Mouse (Mus musculus): Measurements from ENCODE around the gene Dbnl. TPM values are rescaled to one million over a fixed set of nuclear protein-coding genes. Genes with fewer than 3 reads are reported as not detected.
A peak's percentile ranks its signal among the peaks of the same experiment; 100 is the strongest.
"Not testable (repeated sequence)": the region's sequence is repeated elsewhere in the genome, so short reads cannot be mapped to it uniquely, and the experiment has no call there.

The Dbnl gene
- total RNA-seq, 2 experiments from 2014 or later: 11.1 to 12.7 TPM

DNA sequence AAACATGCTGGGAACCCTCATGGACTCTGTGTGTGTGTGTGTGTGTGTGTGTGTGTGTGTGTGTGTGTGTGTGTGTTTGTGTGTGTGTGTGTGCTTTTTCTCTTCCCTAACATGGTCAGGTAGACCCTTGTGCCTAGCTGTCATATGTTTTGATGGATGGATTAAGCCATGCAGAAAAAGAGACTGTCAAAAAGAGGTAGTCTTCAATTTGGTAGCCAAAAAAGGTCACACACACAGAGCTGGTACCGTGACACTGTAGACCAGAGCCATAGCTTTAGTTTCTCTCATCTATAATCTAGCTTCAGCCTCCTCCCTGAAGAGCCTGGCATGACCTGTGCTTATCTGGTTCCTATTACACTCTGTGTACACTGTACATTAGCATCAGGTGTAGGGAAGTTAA lies 2.1 kb downstream of the Dbnl start:
- no peak for DNase-seq (ENCODE audit: low spot score)

DNA sequence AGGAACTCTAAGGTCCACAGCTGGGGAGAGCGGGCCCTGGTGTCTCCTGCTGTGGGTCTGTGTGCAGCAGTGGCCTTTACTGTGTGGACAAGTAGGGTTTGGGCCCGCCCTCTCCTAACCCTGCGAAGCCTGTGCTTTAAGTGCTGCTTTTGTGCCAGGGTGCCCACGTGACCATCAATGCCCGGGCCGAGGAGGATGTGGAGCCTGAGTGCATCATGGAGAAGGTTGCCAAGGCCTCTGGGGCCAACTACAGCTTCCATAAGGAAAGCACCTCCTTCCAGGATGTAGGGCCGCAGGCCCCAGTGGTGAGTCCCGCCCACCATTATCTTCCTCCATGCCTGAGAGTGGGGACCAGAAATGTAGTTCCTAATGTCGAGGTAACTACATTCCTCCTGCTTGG lies 7.0 kb downstream of the Dbnl start:
- no peak for DNase-seq (ENCODE audit: low spot score)

DNA sequence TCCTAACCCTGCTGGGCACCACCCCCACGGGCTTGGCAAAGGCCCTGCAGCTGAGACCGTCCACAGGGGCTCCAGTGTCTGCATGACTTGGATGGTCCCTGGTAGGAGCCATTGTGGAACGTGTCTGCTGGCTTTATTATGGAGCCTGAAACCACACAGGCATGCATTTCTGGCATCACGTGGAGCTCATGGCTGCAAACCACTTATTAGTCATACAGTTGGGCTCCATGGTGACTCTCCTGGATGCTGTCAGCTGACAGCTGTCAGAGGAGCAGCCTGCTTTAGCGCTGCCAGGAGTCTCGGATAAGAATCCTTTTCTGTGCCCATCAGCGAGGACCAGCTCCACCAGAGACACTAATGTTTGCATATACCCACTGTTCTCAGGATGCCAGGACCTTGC lies 7.4 kb downstream of the Dbnl start:
- DNase-seq (ENCODE audit: low spot score): no peak

DNA sequence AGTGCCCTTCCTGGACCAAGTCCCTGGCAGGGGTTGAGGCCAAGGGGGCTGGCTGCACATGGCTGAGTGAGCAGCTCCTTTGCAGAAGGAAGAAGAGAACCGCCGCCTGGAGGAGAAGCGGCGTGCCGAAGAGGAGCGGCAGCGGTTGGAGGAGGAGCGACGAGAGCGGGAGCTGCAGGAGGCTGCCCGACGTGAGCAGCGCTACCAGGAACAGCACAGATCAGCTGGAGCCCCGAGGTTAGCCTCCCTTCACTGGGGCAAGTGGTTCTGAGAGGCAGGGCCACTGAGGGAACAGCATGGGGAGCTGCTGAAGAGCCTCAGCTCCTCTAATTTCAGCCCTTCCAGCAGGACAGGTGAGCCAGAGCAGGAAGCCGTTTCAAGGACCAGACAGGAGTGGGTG lies 8.7 kb downstream of the Dbnl start:
- no peak for DNase-seq (ENCODE audit: low spot score)

DNA sequence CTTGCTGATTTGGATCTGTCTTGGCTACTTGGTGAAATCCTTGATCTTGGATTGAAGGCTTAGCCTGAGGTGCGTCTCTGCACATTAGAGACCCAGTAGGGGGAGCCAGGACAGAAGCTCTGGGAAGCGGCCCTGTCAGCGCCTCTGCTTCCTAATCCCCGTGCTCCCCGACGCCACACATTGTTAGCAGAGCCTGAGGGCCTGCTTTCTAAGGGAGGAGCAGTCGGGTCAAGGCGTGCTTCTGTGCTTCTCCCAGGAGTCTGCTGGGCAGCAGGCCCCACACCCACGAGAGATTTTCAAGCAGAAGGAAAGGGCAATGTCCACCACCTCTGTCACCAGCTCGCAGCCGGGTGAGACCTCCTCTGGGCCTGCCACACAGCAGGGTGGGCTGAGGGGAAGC lies 9.1 kb downstream of the Dbnl start:
- DNase-seq (ENCODE audit: low spot score): no peak

DNA sequence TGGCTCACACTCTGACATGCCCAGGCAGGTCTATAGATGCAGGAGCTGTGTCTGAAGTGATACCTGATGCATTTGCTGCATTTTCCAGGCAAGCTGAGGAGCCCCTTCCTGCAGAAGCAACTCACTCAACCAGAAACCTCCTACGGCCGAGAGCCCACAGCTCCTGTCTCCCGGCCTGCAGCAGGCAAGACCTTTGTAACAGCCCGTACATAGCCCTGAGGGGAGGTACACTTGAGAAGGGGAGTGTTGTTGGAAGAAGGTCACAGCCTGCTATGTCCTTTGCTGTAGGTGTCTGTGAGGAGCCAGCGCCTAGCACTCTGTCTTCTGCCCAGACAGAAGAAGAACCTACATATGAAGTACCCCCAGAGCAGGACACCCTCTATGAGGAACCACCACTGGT lies 9.6 kb downstream of the Dbnl start:
- DNase-seq (ENCODE audit: low spot score): no peak

DNA sequence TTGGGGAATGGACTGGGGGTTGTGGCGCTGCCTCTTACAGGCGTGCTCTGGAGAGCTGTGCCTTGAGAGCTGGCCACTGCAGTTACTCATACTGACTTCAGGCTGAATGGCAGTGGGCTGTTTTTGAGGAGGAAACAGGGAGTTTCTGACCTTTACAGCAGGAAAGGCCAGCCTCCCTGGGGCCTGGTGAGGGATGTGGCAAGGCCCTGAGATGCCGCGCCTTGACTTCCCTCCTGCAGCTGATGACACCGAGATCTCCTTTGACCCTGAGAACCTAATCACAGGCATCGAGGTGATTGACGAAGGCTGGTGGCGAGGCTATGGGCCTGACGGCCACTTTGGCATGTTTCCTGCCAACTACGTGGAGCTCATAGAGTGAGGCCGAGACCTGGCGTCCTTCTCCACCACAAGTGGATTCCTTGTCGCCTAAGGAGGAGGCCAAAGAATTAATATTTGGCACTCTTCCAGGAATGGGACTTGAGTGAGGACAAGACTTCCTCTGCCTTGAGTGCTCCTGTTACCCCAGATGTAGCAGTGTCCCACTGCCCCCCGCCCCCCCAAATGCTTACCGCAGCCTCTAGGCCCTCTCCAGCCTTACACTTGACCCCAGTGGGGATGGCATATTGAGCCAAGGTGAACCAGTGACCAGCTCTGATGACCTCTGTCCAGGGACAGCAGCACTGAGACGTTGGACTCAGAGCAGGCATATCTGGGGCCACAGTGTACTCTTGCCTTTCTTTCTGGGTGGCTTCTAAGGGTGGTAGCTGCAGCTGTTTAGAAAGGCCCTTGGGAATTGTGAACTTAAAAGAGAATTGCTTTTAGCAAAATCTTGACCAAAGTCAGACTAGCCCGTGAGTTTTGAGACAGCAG lies 11.6 kb downstream of the Dbnl start:
- peak; percentile 51 for DNase-seq (ENCODE audit: low spot score)

DNA sequence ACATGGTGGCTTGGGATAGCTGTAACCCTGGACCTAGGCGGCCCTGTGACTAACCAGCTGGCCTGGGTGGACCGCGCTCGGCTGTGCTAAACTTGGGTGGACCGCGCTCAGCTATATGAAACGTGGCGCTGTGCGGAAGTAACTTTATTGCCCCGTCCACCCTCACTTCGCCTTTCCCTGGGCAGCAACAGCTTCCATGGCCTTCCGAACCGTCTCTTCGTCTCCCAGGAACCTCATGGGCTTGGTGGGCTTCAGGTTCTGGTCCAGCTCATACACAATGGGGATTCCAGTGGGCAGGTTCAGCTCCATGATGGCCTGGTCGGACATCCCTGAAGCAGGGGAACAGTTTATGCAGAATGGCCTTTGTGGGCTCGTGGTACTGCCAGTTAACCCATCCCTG lies 13.2 kb downstream of the Dbnl start:
- no peak for DNase-seq (ENCODE audit: low spot score)

DNA sequence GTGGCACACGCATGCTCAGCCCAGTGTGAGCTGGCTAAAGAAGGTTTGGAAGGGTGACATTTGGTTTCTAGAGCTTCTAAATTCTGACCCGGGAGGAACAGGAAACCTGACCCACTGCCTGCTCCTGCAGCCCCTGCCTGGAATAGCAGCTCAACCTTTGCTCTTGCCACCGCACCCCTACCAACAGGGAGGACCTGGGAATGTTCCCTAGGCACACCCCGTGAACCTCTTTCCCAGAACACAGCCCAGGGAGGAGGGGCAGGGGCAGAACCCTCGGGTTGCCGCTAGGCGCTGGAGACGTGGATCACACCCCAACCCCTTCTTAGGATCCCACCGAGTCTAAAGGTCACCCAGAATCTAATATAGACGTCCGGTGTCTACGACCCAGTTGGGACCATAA lies 13.7 kb downstream of the Dbnl start:
- DNase-seq (ENCODE audit: low spot score): peak; percentile 89

DNA sequence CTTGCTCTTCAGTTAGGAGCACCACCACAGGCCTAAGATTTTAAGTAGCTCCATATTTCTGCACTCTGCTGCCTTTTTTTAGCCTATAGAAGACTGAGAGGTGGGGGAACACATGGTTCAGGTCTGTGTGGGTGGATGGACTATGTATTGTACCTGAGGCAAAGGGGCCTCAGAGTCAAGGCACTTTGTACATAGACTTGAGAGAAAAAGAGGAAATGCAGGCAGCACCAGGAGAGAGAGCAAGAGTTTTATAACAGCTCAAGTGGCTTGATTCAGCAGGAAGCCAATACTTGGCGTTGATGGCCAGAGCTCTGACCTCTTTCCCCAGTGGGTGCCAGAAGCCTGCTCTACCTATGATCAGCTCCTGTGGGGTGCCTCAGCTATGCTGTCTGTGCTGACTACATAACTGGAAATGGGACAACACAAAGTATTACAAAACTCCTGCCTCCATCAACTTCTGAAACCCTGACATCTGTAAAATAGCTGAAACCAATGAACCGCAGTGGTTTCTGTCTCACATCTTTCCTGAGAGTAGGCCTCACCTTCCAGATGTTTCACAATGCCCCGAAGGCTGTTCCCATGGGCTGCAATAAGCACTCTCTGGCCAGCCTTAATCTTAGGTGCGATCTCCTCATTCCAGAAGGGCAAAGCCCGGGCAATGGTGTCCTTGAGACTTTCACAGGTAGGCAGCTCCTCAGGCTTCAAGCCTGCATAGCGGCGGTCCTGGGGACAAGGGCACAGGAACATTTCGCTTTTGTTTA lies 14.3 kb downstream of the Dbnl start:
- DNase-seq (ENCODE audit: low spot score): no peak

DNA sequence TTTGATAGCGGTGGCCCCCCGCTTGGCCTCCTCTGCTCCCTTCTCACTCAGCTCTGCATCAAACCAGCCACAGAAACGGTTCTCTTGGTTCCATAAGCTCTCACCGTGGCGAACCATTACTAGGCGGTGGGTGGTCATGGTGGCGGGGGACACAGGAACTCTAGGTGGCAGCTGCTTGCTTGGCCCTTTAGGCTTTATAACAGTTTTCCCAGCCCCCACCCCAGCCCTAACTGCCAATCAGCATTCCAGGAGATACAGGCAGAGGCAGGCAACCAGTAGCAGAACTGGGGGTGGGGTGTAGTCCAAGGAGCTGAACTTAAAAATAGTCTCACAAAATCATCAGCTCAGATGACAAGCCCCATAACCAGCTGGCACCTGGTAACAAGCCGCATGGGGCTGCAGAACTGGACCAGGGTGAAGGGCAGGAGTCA lies 15.3 kb downstream of the Dbnl start, which contains the start of gene Pgam2:
Gene Pgam2, minus strand, starts transcription at position 183 of the 431 bp plus-strand sequence.
- peak; percentile 83 for DNase-seq (ENCODE audit: low spot score)

DNA sequence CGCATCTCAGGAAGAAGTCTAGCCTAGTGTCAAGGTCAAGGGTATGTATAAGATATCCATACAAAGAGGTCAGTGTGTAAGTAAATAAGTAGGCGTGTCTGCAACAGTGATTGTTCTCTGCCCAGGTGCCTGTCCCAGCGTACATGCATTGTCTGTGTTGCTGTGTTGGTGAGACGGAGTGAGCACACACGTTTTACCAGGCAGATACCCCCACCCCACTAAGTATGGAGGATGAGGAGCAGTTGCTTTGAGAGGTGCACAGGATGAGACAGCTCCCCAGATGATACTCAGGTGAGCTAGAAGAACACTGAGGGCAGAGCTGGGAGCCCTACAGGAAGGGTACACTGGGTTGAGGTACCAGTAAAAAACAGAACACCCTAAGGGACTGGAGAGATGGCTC lies 15.9 kb downstream of the Dbnl start:
- no peak for DNase-seq (ENCODE audit: low spot score)

DNA sequence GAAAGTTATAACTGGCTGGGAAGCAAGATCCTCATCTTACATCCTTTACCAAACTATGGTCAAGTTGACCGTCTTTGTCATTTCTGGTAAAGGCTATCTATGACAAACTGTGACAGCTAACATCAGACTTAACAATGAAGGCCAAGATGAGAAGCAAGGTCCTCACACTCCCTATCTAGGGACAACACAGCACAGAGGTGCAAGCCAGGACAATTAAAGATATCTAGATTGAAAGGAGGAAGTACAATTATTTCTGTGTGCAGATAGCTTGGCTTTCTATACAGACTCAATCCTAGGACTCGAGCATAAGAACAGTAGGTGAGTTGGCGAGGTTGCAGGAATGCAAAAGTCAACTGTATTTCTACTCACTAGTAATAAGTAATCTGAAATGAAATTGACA lies 17.4 kb downstream of the Dbnl start:
- no peak for DNase-seq (ENCODE audit: low spot score)

DNA sequence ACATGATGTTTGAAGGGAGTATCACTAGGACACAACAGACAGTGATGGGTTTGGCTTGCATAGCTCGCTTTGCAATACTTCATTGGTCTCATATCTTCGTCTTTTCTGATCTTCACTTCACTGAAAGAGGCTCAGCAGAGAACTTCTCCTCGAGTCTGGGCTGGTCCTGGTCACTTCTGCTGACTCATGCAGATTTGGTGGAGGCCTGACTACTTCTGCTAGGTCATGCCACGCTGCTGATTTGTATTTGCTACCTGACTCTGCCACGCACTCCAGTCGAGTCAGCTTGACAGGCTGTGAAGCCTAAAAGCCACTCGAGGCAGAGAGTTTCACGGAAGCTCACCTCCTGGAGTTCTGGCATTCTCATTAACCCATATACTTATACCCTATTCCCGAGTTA lies 19.7 kb downstream of the Dbnl start:
- no peak for DNase-seq (ENCODE audit: low spot score)

DNA sequence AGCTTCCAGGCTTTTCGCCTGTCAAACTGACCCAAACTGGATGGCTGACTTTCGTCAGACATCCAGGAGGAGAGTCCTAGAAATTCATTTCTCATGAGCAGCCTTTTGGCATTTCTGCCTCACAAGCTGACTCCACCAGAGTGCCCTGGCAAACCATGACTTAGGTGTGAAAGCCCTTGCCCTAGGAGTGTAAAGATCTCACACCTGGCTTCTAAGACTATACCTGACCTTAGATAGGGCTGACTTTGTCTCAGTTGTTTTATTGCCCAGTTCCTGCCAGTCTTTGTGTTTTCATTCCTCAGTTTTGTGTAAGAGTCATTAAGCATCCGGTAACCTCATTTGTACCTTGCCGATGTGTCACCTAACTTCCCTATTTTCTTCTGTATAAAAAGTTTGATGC lies 21.2 kb downstream of the Dbnl start:
- not testable (repeated sequence) for DNase-seq (ENCODE audit: low spot score)

DNA sequence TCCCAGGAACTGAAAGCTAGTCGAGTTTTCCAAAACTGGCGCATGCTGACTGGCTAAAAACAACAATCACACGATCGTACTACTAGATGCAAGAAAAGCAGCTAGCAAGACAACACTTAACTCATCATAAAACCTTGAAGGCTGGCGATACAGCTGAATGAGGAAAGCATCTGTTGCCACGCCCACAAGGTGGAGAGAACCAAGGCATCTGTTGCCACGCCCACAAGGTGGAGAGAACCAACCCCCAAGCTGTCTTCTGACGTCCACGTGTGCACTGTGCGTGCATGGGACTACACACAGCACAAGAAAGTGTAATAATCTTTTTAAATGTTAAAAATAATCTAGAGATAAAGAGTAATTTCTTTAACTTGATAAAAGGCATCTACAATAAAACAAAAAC lies 25.1 kb downstream of the Dbnl start:
- DNase-seq (ENCODE audit: low spot score): no peak

DNA sequence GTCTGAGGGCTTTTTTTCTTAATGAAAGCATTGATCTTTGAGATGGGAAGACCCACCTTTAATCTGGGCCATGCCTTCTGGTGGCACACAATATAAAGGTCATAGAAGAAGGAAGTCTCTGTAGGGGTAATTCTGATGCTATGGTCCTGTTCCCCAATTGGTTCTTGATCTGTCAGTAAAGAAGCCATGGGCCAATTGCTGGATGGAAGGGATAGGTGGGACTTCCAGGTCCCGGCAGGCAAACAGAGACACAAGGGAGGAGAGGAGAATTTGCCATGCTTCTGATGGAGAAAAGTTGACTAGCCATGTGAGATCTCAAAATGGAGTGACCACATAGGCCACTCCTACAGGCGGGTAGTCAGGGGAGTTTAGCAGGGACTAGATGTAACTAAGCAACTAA lies 30.9 kb downstream of the Dbnl start:
- no peak for DNase-seq (ENCODE audit: low spot score)

DNA sequence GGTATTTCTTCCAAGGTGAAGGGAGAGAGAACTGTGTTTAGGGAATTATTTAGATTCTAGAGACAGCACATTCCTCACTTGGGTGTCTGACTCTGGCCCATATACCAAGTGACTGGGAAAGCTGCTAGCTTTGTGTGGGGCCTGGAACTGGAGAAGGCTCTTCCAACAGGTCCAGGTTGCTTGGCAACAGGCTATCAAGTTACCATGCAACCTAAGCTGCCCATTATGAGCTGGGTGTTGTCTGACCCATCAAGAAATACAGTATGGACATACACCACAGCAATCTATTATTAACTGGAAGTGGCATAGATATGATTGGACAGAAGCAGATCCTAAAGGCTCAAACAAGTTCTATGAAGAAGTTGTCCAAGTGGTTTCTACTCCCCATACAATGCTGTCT lies 37.1 kb downstream of the Dbnl start:
- no peak for DNase-seq (ENCODE audit: low spot score)

DNA sequence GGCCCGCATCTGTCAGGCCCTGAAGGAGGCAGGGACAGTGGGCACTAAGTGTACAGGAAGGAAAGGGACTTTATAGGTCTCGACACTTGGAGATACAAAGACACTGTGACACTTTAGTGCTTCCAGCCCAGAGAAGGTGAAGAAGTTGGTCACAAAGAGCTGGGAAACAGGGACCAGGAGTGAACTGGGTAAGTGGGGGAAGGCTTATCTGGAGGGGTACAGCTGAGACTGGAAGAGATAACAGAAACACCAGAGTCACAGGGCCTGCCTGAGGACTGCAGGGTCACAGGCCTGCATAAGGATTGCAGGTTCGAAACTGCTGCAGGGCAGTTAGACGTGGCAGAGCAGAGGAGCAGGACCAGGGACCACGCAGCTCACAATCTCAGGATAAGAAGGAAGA lies 39.6 kb downstream of the Dbnl start:
- DNase-seq (ENCODE audit: low spot score): no peak

DNA sequence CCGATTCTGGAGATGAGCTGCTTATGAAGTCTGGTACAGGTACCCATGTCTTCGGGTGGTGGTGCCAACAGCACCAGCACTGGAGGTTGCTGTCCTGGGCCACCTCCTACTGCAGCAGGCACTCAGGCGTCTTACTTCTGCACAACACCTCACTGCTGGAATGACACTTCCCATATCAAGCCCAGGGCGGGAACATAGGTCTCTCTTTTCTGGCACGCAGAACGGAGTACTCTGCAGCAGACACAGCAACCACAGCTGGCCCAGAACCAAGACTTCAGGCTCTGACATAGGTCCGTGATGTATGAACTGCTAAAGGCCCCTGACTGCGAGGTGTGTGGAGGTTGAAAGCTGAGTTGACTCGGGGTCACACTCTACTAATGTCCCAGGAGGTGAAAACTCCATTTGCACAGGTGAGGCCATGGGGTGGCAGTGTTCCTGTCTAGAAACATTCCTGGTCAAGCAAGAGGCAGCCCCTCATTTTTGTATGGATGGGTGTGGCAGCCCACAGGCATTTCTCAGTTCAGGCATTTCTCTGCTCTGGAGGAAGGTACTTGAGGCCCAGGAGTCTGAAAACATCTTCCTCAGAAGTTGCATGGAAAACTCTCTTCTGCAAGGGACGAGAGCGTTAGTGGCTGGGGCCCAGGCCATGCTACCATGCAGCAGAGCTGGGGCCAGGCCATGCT lies 40.4 kb downstream of the Dbnl start:
- no peak for DNase-seq (ENCODE audit: low spot score)

DNA sequence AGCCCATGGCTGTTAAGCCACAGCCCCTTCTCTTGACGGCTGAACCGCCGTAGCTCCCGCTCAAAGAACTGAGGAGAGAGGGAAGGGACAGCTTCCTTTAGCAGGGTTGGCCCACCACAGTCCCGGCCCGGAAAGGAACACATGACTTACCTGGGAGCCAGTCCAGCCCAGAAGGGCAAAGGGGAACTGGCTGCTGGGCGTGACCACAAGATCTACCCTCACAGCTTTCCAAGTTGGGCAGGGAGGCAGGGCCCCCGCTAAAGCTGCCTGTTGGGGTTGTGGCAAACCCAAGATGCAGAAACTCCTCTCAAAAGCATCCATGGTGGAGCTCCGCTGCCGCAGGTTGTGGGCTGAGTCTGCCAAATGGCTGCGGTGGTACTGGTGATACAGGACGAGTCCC lies 41.0 kb downstream of the Dbnl start:
- no peak for DNase-seq (ENCODE audit: low spot score)

DNA sequence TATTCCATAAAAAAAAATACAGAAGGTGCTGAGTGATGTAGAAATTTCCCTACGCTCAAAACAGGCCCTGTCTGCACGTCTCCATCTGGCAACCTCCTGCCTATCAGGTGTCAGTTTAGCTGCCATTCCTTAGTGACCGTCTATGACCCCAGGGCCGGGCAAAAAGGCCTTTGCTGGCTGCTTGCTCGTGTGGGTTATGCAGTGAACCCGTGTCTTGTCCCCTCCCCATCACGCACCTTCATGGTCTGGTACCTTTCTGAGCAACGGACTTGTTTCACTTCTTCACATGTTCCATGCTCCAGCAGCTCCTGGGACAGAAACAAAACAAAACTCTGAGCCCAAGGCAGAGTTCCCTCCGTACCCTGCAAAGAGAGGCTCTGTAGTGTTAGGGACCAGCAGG lies 46.2 kb downstream of the Dbnl start:
- DNase-seq (ENCODE audit: low spot score): peak; percentile 42
